Mouse (Mus musculus): ENCODE data around the gene Arid3a. TPM values are rescaled to one million over a fixed set of nuclear protein-coding genes. Genes with fewer than 3 reads are reported as not detected.

The Arid3a gene
- total and polyA plus RNA-seq, 2 experiments, result 0.37 to 0.69 TPM

DNA sequence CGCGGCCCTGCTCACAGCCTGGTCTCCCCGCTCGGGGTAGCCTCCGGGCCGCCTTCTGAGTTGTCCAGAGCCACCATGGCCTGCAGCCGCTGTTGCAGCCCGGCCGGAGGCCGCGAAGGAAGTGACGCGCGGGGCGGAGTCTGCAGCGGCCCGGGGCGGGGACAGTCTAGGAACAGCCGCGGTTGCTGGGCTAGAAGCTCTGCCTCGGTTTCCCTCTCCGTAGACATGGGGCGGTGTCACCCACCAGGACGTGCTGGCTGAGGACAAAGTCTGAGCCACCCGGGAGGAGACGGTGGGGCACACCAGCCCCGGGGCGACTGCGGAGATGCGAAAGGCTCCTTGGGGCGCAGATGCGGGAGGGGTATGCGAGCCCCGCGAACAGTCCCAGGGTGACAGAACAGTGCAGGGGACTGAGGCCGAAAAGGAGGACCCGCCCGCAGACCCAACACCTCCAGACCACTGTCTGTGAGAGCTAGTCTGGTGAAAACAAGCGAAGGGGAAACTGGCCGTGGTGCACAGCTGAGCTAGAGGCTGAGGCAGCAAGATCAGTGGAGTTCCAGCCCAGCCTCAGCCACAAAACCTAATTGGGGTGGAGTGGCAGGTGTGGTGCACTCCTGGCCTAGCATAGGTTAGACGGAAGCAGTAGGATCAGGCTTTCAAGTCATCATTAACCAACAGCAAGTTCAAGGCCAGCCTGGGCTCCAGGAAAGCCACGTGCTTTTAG is 9.9 kb upstream of the Arid3a start, which contains the start of gene Kiss1r:
Gene Kiss1r, plus strand, starts transcription at position 164 of the 724 bp plus-strand sequence.
- Histone ChIP-seq H3K36me3 (ENCODE audit: control insufficient read depth, insufficient read depth, low read length) (no peaks in the 10 kb centered on the region), H3K27me3 (ENCODE audit: control insufficient read depth, insufficient read depth, low read length) (peaks cover 12% of the 10 kb centered on the region), H3K9ac (ENCODE audit: low read depth, low read length) (peak within 1 kb of the TSS; percentile 87), H3K4me1 (ENCODE audit: control insufficient read depth, insufficient read depth, low read length) (peaks cover 4% of the 10 kb centered on the region), H3K27ac (replicated peaks; ENCODE audit: insufficient read depth, low read depth, low read length) (peak within 1 kb of the TSS; percentile 51), H3K4me3 (ENCODE audit: insufficient read depth, low read depth, low read length) (peak within 1 kb of the TSS; percentile 73), H3K79me2 (ENCODE audit: control insufficient read depth, insufficient read depth, low read length) (peaks cover 7% of the 10 kb centered on the region; the same call in 1 of the 2 replicates)
- TF ChIP-seq CTCF (IDR thresholded peaks at IDR 0.05; ENCODE audit: low read depth, low read length), result no peak
- TF ChIP-seq POLR2A (IDR thresholded peaks at IDR 0.05; ENCODE audit: extremely low read depth, insufficient read depth, low read length), result peak; percentile 90
- peak; percentile 45 for DNase-seq (ENCODE audit: extremely low read depth, low read depth, low spot score)
- 2% methylated on average over 42 of the region's 42 CpGs for WGBS

DNA sequence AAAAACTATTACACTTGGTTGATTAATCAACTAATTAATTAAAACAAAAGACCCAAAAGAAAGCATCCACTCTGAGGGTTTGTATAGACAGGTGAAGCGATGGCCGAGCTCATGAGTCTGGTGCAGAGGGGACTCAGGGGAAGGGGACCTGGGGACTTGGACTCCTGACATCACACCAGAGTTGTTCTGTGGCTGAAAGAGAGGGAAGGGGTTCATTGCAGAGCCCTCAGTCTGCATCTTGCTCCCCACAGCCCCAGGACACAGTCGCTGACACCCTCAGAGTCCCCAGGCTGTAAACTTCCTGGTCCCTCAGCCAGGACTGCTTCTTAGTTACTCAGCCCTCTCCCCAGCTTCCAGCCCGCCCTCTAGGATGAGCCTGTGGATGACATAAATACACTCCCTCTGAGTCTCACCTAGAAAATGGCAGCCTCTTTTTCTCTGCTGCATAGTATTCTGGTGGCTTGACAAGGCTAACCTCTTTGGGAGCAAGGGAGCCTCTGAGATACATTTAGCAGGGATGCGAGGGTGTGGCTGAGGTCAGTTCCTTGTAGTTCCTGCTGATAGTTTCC is 9.2 kb upstream of the Arid3a start:
- Histone ChIP-seq H3K27me3 (ENCODE audit: control insufficient read depth, insufficient read depth, low read length) (peaks cover 12% of the 10 kb centered on the region), H3K36me3 (ENCODE audit: control insufficient read depth, insufficient read depth, low read length) (no peaks in the 10 kb centered on the region), H3K9ac (ENCODE audit: low read depth, low read length) (no peak overlapping the region), H3K4me3 (ENCODE audit: insufficient read depth, low read depth, low read length) (no peak overlapping the region), H3K79me2 (ENCODE audit: control insufficient read depth, insufficient read depth, low read length) (peaks cover 7% of the 10 kb centered on the region; the same call in 1 of the 2 replicates), H3K4me1 (ENCODE audit: control insufficient read depth, insufficient read depth, low read length) (peaks cover 4% of the 10 kb centered on the region), H3K27ac (replicated peaks; ENCODE audit: insufficient read depth, low read depth, low read length) (no peak overlapping the region)
- TF ChIP-seq POLR2A (IDR thresholded peaks at IDR 0.05; ENCODE audit: extremely low read depth, insufficient read depth, low read length) (no peak), CTCF (IDR thresholded peaks at IDR 0.05; ENCODE audit: low read depth, low read length) (no peak)
- DNase-seq (ENCODE audit: extremely low read depth, low read depth, low spot score), result no peak
- WGBS, result 83% methylated on average over 5 of the region's 5 CpGs

DNA sequence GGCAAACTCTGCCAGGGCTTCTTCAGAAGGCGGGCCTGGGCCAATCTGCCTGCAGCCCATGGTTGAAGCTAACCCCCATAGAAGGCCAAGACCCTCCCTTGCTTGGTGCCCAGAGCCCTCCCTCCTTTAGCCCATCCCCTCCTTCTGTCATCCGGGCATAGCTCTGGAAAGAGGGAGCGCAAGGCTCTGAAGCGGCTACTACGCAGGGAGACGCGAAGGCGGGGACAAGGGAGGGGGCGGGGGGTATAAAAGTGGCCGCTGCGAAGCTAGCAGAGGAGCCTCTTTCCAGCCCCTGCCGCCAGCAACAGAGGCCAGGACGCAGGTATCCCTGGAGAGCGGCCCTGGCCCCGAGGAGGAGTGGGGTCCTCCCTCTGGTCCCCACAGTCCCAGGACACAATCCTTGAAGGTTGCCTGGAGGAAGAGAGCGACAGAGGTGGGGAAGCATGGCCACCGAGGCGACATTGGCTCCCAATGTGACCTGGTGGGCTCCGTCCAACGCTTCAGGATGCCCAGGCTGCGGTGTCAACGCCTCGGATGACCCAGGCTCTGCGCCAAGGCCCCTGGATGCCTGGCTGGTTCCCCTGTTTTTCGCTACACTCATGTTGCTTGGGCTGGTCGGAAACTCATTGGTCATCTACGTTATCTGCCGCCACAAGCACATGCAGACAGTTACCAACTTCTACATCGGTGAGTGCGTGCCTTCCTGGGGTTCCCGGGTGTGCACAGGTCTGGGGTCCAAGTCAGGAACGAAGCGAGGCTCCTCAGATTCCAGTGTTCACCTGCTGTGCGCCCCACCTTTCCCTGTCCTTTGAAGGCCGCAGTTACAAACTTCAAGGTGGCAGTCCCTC is 8.4 kb upstream of the Arid3a start:
- Histone ChIP-seq H3K79me2 (ENCODE audit: control insufficient read depth, insufficient read depth, low read length) (peaks cover 7% of the 10 kb centered on the region; the same call in 1 of the 2 replicates), H3K9ac (ENCODE audit: low read depth, low read length) (0 out of 2 replicates have a peak overlapping the region, but pooled peaks have one; percentile 19), H3K36me3 (ENCODE audit: control insufficient read depth, insufficient read depth, low read length) (no peaks in the 10 kb centered on the region), H3K27me3 (ENCODE audit: control insufficient read depth, insufficient read depth, low read length) (peaks cover 12% of the 10 kb centered on the region), H3K27ac (replicated peaks; ENCODE audit: insufficient read depth, low read depth, low read length) (no peak overlapping the region), H3K4me3 (ENCODE audit: insufficient read depth, low read depth, low read length) (peak overlapping the region; percentile 43; the same call in 1 of the 2 replicates), H3K4me1 (ENCODE audit: control insufficient read depth, insufficient read depth, low read length) (peaks cover 4% of the 10 kb centered on the region)
- no peak for TF ChIP-seq CTCF (IDR thresholded peaks at IDR 0.05; ENCODE audit: low read depth, low read length)
- no peak for TF ChIP-seq POLR2A (IDR thresholded peaks at IDR 0.05; ENCODE audit: extremely low read depth, insufficient read depth, low read length)
- DNase-seq (ENCODE audit: extremely low read depth, low read depth, low spot score), result no peak
- WGBS, result 31% methylated on average over 35 of the region's 35 CpGs

DNA sequence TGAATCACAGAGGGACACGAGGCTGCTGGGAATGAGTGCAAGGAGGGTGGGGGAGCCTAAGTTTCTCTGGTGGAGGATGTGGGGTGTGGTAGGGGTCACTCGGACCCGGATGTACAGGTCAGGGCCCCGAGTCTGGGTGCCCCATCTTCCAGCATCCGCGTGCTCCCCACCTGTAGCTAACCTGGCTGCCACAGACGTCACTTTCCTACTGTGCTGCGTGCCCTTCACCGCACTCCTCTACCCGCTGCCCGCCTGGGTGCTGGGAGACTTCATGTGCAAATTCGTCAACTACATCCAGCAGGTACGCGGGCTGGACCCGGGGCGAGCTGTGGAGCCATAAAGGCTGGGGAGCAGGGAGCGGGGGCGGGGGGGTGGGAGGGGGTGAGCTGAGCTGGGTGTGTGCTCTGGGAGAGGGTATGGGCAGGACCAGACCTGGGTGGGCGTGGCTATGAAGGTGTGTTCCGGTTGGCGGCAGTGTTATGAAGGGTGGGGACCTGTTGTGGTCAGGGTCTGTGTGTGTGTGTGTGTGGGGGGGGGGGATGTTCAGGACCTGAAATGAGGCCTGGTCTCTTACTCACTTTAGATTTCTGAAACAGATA is 7.5 kb upstream of the Arid3a start:
- TF ChIP-seq CTCF (IDR thresholded peaks at IDR 0.05; ENCODE audit: low read depth, low read length), result no peak
- DNase-seq (ENCODE audit: extremely low read depth, low read depth, low spot score), result no peak
- H3K27ac ChIP-seq (replicated peaks; ENCODE audit: insufficient read depth, low read depth, low read length), result no peak overlapping the region
- 16% methylated on average over 21 of the region's 21 CpGs for WGBS
- peaks cover 12% of the 10 kb centered on the region for H3K27me3 ChIP-seq (ENCODE audit: control insufficient read depth, insufficient read depth, low read length)
- H3K4me3 ChIP-seq (ENCODE audit: insufficient read depth, low read depth, low read length), result no peak overlapping the region
- no peaks in the 10 kb centered on the region for H3K36me3 ChIP-seq (ENCODE audit: control insufficient read depth, insufficient read depth, low read length)
- H3K9ac ChIP-seq (ENCODE audit: low read depth, low read length), result no peak overlapping the region
- peaks cover 4% of the 10 kb centered on the region for H3K4me1 ChIP-seq (ENCODE audit: control insufficient read depth, insufficient read depth, low read length)
- peaks cover 7% of the 10 kb centered on the region; the same call in 1 of the 2 replicates for H3K79me2 ChIP-seq (ENCODE audit: control insufficient read depth, insufficient read depth, low read length)

DNA sequence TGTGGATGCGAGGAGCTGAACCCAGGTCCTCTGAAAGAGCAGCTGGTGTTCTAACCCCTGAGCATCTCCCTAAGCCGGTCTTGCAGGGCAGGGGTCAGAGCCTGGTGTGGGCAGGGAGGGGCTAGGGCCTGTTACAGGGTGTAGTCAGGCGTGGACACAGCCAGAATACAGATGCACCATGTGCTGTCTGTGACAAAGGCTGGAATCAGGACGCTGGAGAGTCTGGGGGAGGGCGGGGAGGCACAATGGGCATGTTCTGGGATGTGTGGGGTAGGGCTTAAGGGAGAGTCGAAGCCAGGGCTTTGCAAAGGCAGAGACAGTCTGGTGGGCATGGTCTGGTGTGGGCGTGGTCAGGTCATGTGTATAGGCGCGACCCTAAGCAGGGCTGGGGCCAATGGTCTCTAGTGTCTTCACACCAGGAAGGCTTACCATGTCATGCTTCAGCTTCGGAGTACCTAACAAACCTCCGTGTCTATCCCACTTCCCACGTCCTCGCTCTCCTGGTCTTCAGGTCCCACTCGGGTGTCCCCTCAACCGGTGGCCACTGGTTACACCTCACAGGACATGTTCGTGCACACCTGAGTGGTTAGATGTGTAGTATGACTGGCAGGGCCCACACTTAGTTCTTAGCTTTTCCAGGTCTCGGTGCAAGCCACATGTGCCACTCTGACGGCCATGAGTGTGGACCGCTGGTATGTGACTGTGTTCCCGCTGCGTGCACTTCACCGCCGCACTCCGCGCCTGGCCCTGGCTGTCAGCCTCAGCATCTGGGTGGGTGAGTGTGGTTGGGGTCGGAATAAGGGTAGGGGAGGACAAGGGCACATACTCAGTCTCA is 6.6 kb upstream of the Arid3a start:
- H3K4me1 ChIP-seq (ENCODE audit: control insufficient read depth, insufficient read depth, low read length), result peaks cover 4% of the 10 kb centered on the region
- H3K27ac ChIP-seq (replicated peaks; ENCODE audit: insufficient read depth, low read depth, low read length), result no peak overlapping the region
- H3K79me2 ChIP-seq (ENCODE audit: control insufficient read depth, insufficient read depth, low read length), result peaks cover 7% of the 10 kb centered on the region; the same call in 1 of the 2 replicates
- TF ChIP-seq CTCF (IDR thresholded peaks at IDR 0.05; ENCODE audit: low read depth, low read length), result no peak
- TF ChIP-seq POLR2A (IDR thresholded peaks at IDR 0.05; ENCODE audit: extremely low read depth, insufficient read depth, low read length), result no peak
- no peak for DNase-seq (ENCODE audit: extremely low read depth, low read depth, low spot score)
- H3K9ac ChIP-seq (ENCODE audit: low read depth, low read length), result no peak overlapping the region
- WGBS, result 35% methylated on average over 26 of the region's 26 CpGs
- H3K36me3 ChIP-seq (ENCODE audit: control insufficient read depth, insufficient read depth, low read length), result no peaks in the 10 kb centered on the region
- H3K4me3 ChIP-seq (ENCODE audit: insufficient read depth, low read depth, low read length), result no peak overlapping the region
- peaks cover 12% of the 10 kb centered on the region for H3K27me3 ChIP-seq (ENCODE audit: control insufficient read depth, insufficient read depth, low read length)

Data from liver, adult 2 months (tissue).